Mouse (Mus musculus) erythroblast, embryonic 14.5 days (primary cell): Measurements from ENCODE around the gene Gm17334.

Source experiments
- GATA1 ChIP-seq: IDR thresholded peaks from 2 replicates; pipeline ENCODE4 v1.6.1; 2012; ENCODE audit warnings: low read length, inconsistent platforms, mixed read lengths
- TAL1 ChIP-seq: IDR thresholded peaks from 3 replicates; pipeline ENCODE4 v1.6.1; 2012; ENCODE audit warnings: low read length, inconsistent platforms, mixed read lengths

GRCm38 (mm10) chr11:53761822-53762221 is 11.2 kb downstream of the Gm17334 start:
- TF ChIP-seq TAL1 (no peak), GATA1 (no peak)
